Mouse (Mus musculus) embryo, embryonic 10.5 days (tissue): Measurements from ENCODE around the gene Ankrd65.
A peak's percentile ranks its signal among the peaks of the same experiment; 100 is the strongest.

Source experiments
- DNase-seq: peaks from one replicate; pipeline ENCODE4 v3.0.0-alpha.2; 2015; ENCODE audit warnings: low spot score

Ankrd65 gene

GRCm38 (mm10) chr4:155847591-155848352 lies 57.5 kb downstream of the Ankrd65 start:
- DNase-seq, result peak; percentile 37

GRCm38 (mm10) chr4:155848434-155849095 lies 58.3 kb downstream of the Ankrd65 start:
- peak; percentile 22 for DNase-seq
